Mouse (Mus musculus): ENCODE results near the gene Tax1bp1.
"Not testable (repeated sequence)": the region's sequence is repeated elsewhere in the genome, so short reads cannot be mapped to it uniquely, and the experiment has no call there.

The Tax1bp1 gene

GRCm38 (mm10) chr6:52713104-52713896 is at the start of gene Tax1bp1:
Tax1bp1 (plus strand) TSS chr6:52713729.
- peak; percentile 84 to 90 for DNase-seq (ENCODE audit: low spot score in 2 of 2)

GRCm38 (mm10) chr6:52667641-52668040 is 45.9 kb upstream of the Tax1bp1 start:
- DNase-seq (ENCODE audit: low spot score in 2 of 2), result no peak

- not testable (repeated sequence) for DNase-seq (ENCODE audit: low spot score in 2 of 2)
Observed at GRCm38 (mm10) chr6:52669878-52670277, 43.7 kb upstream of the Tax1bp1 start.

- DNase-seq (ENCODE audit: low spot score in 2 of 2), result no peak
Observed at GRCm38 (mm10) chr6:52671791-52672190, 41.7 kb upstream of the Tax1bp1 start.

- no peak for DNase-seq (ENCODE audit: low spot score in 2 of 2)
Observed at GRCm38 (mm10) chr6:52672539-52672938, 41.0 kb upstream of the Tax1bp1 start.

- no peak for DNase-seq (ENCODE audit: low spot score in 2 of 2)
Observed at GRCm38 (mm10) chr6:52673706-52674105, 39.8 kb upstream of the Tax1bp1 start.

DNA sequence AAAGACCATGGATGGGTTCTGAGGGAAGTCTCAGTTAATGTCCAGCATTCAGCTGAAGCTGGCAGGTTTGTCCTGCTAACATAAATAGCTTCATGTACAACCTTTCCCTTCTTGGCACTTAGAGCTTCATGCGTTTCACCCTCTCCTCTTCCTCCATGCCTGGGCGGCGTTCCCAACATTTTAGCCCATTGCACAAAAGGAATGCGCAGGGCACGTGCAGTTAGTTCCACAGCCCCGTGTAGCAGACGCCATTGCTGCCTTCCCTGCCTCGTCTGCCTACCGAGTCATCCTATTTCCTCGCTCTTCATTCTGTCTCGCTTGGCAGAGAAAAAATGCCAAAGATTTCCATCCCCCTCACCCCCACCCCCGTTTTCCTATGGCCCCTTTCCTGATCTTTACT is 39.0 kb upstream of the Tax1bp1 start:
- no peak for DNase-seq (ENCODE audit: low spot score in 2 of 2)

- no peak for DNase-seq (ENCODE audit: low spot score in 2 of 2)
Observed at GRCm38 (mm10) chr6:52675222-52675921, 38.2 kb upstream of the Tax1bp1 start.

- not testable (repeated sequence) for DNase-seq (ENCODE audit: low spot score in 2 of 2)
Observed at GRCm38 (mm10) chr6:52677534-52677933, 36.0 kb upstream of the Tax1bp1 start.

DNA sequence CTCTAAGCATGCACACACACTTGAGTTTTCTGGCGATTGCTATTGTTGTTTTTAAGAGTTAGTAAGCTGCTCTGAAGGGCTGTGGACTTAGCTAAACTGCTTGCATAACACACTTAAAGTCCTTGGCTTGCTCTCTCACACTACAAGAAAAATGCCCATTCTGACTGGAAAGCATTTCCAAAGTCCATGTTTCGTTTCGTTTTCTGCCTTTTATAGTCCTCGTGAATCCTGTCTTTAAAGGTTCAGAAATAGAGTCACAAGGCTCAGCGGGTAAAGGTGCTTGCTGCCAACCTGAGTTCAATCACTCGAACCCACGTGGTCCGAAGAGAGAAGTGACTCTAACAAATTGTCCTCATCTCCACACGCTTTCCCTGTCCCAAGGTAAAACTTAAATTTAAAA is 34.0 kb upstream of the Tax1bp1 start:
- DNase-seq (ENCODE audit: low spot score in 2 of 2), result no peak

DNA sequence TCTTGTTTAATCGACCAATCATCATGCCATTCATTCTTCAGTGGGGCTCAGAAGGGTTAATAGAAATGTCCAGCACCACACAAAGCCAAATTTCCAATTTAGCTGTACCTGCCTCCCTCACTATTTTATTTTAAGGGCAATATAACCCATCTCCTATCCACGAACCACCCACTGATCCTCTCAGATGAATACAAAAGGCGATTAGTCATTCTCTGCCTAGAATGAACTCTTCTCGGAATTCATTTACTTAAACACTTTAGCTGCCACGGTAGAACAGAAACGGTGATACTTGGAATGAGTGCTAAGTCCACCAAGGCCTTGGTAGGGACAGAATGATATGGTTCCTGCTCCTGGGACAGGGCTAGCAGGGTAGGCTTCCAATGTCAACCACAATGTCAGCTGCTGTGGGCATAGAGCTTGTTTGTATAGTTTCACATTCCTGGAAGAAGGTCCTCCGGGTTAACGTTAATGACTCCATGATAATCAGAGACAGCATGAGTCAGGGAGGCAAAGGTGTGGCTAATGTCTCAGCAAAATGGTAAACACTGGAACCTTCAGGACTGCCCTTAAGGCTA is 33.0 kb upstream of the Tax1bp1 start:
- DNase-seq (ENCODE audit: low spot score in 2 of 2), result no peak

DNA sequence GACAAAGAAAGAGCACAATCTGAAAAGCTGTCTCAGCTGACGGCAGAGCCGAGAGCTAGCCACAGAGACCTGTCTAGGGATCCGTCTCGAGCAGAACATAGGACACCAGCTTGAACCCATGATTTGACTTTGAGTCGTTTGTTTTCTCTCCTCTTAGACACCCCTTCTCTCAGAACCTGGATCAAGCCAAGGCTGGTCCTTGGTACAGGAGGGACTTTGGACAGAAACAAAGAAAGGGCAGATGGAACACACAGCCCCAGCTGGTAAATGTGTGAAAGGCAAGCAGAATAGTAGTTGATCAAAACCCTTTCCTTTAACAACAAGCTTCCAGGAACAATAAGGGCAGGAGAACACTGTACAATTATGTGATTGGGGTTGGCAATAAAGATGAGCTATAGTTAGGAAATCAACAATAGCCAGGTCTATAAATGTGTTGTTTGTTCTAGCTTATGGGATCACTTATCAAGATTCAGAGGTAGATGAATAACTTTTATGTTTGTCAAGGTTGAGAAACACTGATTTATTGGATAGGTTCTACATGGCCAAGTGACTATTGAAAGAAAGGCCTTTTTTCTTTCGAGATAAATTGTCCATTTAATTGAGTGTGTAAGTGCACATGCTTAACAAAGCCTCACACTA is 31.6 kb upstream of the Tax1bp1 start:
- no peak for DNase-seq (ENCODE audit: low spot score in 2 of 2)

DNA sequence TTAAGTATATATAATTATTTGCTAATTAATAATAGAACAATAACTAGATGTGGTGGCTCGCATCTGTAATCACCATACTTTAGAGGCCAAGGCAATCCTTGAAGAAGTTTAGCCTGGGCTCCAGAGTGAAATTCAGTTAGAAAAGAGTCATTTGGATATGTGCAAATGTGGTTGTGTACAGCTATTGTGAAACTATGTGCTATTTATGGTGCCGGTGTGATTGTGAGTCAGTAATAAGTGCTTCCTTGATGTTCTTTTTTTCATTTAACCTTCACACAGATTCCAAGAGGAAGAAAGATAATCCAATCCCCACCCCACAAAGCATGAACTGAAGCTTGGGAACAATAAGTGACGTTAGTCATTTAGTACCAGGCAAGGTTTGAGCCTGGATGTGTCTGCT is 30.9 kb upstream of the Tax1bp1 start:
- no peak for DNase-seq (ENCODE audit: low spot score in 2 of 2)

GRCm38 (mm10) chr6:52686901-52687500 is 26.5 kb upstream of the Tax1bp1 start:
- DNase-seq (ENCODE audit: low spot score in 2 of 2), result no peak

- no peak for DNase-seq (ENCODE audit: low spot score in 2 of 2)
Observed at GRCm38 (mm10) chr6:52690365-52690764, 23.2 kb upstream of the Tax1bp1 start.

DNA sequence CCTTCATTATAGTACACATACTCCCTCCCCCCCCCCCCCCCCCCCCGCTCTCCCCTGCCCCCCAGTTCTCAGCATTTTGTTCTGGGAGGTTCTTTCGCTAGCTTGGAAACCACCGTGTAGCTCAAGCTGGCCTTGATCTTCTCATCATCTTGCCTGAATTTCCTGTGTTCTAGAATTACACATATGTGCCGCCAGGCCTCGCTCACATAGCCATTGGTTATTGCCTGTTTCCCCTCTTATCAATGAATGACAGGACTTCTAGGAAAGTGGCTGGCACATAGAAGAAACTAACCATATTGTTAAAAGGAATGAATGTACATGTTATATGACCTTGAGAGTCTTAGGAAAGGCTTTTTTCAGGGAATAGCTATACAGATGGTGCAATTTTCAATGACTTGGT is 21.7 kb upstream of the Tax1bp1 start:
- DNase-seq (ENCODE audit: low spot score in 2 of 2), result no peak

DNA sequence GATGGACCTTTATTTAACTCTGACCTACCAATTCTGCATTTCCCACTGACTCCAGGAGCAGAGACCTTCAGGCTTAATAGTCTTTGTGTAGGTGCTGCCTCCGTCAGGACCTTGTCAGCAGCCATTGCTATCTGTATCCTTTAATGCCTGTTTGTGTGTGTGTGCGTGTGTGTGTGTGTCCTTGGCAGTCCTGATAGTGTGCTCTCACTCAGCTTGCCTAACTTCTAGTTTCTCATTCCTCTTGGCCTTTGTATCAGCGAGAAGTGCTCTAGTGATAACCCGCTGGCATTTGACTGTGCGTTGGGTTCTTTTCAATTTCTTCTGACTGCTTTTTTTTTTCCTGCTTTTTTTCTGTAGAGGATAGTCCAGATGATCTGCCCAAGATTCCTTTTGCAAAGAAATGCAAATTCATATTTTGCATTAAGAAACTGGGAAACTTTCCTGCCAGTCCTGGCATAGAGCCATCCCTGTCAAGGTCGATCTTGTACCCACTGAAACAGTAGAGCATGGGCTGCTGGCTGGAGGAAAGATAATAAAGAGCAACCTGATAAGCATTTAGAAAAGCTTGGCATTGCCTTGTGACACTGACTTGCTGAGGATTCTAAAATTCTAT is 21.0 kb upstream of the Tax1bp1 start:
- no peak for DNase-seq (ENCODE audit: low spot score in 2 of 2)

DNA sequence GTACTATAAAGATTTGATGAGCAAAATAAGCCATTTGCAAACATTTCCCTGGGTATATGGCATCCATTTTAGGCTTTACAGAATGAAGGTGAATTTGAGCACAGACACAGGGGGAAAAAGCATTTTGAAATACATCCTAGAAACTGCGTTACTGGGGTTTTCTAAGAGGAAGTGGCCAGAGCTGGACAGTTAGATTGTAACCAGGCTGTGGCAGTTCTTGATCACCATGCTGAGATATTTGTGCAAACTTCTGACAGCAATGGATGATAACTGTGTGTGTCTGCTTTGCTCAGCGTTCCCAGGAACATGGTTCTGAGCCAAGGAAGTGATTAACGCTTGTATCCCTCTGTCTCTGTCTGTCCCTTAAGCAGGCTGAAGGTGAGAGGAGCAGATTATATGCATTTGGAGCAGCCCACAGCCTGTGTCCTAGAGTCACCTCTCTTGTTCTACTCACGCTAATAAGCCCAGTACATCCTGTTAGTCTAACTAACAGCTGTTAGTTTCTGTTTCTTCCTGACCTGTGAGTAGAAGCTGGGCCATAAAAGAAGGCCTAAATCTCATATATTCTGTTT is 15.5 kb upstream of the Tax1bp1 start:
- DNase-seq (ENCODE audit: low spot score in 2 of 2), result no peak

- DNase-seq (ENCODE audit: low spot score in 2 of 2), result no peak
Observed at GRCm38 (mm10) chr6:52699050-52699449, 14.5 kb upstream of the Tax1bp1 start.

GRCm38 (mm10) chr6:52699899-52700298 is 13.6 kb upstream of the Tax1bp1 start:
- DNase-seq (ENCODE audit: low spot score in 2 of 2), result no peak

- no peak for DNase-seq (ENCODE audit: low spot score in 2 of 2)
Observed at GRCm38 (mm10) chr6:52703263-52703662, 10.3 kb upstream of the Tax1bp1 start.

All from frontal cortex, postnatal 14 days (tissue).